Mouse (Mus musculus): ENCODE results near the gene Cherp. TPM values are rescaled to one million over a fixed set of nuclear protein-coding genes. Genes with fewer than 3 reads are reported as not detected.

Gene Cherp
- total and polyA plus RNA-seq, 2 experiments = 5.3 to 22.7 TPM

- peaks cover 37% of the 10 kb centered on the region for H3K36me3 ChIP-seq (ENCODE audit: control insufficient read depth, insufficient read depth, low read length)
- no peak overlapping the region for H3K4me3 ChIP-seq (ENCODE audit: insufficient read depth, low read depth, low read length)
- H3K27ac ChIP-seq (replicated peaks; ENCODE audit: insufficient read depth, low read depth, low read length) = no peak overlapping the region
- H3K27me3 ChIP-seq (ENCODE audit: control insufficient read depth, insufficient read depth, low read length) = no peaks in the 10 kb centered on the region
- no peak for TF ChIP-seq POLR2A (IDR thresholded peaks at IDR 0.05; ENCODE audit: extremely low read depth, insufficient read depth, low read length)
- TF ChIP-seq CTCF (IDR thresholded peaks at IDR 0.05; ENCODE audit: low read depth, low read length) = no peak
- no peak for DNase-seq (ENCODE audit: extremely low read depth, low read depth, low spot score)
- H3K9ac ChIP-seq (ENCODE audit: low read depth, low read length) = no peak overlapping the region
- no peaks in the 10 kb centered on the region for H3K79me2 ChIP-seq (ENCODE audit: control insufficient read depth, insufficient read depth, low read length)
- 97% methylated on average over 10 of the region's 10 CpGs for whole genome bisulfite sequencing
- H3K4me1 ChIP-seq (ENCODE audit: control insufficient read depth, insufficient read depth, low read length) = peaks cover 6% of the 10 kb centered on the region
Observed at GRCm38 (mm10) chr8:72464211-72464610, 10.8 kb downstream of the Cherp start.

- Histone ChIP-seq H3K4me3 (ENCODE audit: insufficient read depth, low read depth, low read length) (no peak overlapping the region), H3K36me3 (ENCODE audit: control insufficient read depth, insufficient read depth, low read length) (peaks cover 14% of the 10 kb centered on the region; the same call in 1 of the 2 replicates), H3K79me2 (ENCODE audit: control insufficient read depth, insufficient read depth, low read length) (no peaks in the 10 kb centered on the region), H3K27ac (replicated peaks; ENCODE audit: insufficient read depth, low read depth, low read length) (no peak overlapping the region), H3K4me1 (ENCODE audit: control insufficient read depth, insufficient read depth, low read length) (no peaks in the 10 kb centered on the region), H3K27me3 (ENCODE audit: control insufficient read depth, insufficient read depth, low read length) (no peaks in the 10 kb centered on the region), H3K9ac (ENCODE audit: low read depth, low read length) (no peak overlapping the region)
- no peak for TF ChIP-seq POLR2A (IDR thresholded peaks at IDR 0.05; ENCODE audit: extremely low read depth, insufficient read depth, low read length)
- no peak for TF ChIP-seq CTCF (IDR thresholded peaks at IDR 0.05; ENCODE audit: low read depth, low read length)
- 91% methylated on average over 4 of the region's 4 CpGs for WGBS
- DNase-seq (ENCODE audit: extremely low read depth, low read depth, low spot score) = no peak
Observed at GRCm38 (mm10) chr8:72459881-72460533, 15.0 kb downstream of the Cherp start.

GRCm38 (mm10) chr8:72458457-72458856 is 16.6 kb downstream of the Cherp start:
- H3K79me2 ChIP-seq (ENCODE audit: control insufficient read depth, insufficient read depth, low read length) = no peaks in the 10 kb centered on the region
- H3K27me3 ChIP-seq (ENCODE audit: control insufficient read depth, insufficient read depth, low read length) = no peaks in the 10 kb centered on the region
- no peak overlapping the region for H3K9ac ChIP-seq (ENCODE audit: low read depth, low read length)
- no peak for DNase-seq (ENCODE audit: extremely low read depth, low read depth, low spot score)
- WGBS = 90% methylated on average over 6 of the region's 6 CpGs
- H3K36me3 ChIP-seq (ENCODE audit: control insufficient read depth, insufficient read depth, low read length) = peaks cover 17% of the 10 kb centered on the region; the same call in 1 of the 2 replicates
- H3K27ac ChIP-seq (replicated peaks; ENCODE audit: insufficient read depth, low read depth, low read length) = no peak overlapping the region
- TF ChIP-seq POLR2A (IDR thresholded peaks at IDR 0.05; ENCODE audit: extremely low read depth, insufficient read depth, low read length) (no peak), CTCF (IDR thresholded peaks at IDR 0.05; ENCODE audit: low read depth, low read length) (no peak)
- H3K4me1 ChIP-seq (ENCODE audit: control insufficient read depth, insufficient read depth, low read length) = no peaks in the 10 kb centered on the region
- H3K4me3 ChIP-seq (ENCODE audit: insufficient read depth, low read depth, low read length) = no peak overlapping the region

- DNase-seq (ENCODE audit: extremely low read depth, low read depth, low spot score) = no peak
- H3K4me3 ChIP-seq (ENCODE audit: insufficient read depth, low read depth, low read length) = no peak overlapping the region
- H3K36me3 ChIP-seq (ENCODE audit: control insufficient read depth, insufficient read depth, low read length) = peaks cover 18% of the 10 kb centered on the region; the same call in 1 of the 2 replicates
- WGBS = 96% methylated on average over 3 of the region's 3 CpGs
- no peak overlapping the region for H3K9ac ChIP-seq (ENCODE audit: low read depth, low read length)
- no peaks in the 10 kb centered on the region for H3K27me3 ChIP-seq (ENCODE audit: control insufficient read depth, insufficient read depth, low read length)
- H3K4me1 ChIP-seq (ENCODE audit: control insufficient read depth, insufficient read depth, low read length) = no peaks in the 10 kb centered on the region
- no peaks in the 10 kb centered on the region for H3K79me2 ChIP-seq (ENCODE audit: control insufficient read depth, insufficient read depth, low read length)
- H3K27ac ChIP-seq (replicated peaks; ENCODE audit: insufficient read depth, low read depth, low read length) = no peak overlapping the region
- no peak for TF ChIP-seq CTCF (IDR thresholded peaks at IDR 0.05; ENCODE audit: low read depth, low read length)
- TF ChIP-seq POLR2A (IDR thresholded peaks at IDR 0.05; ENCODE audit: extremely low read depth, insufficient read depth, low read length) = no peak
Observed at GRCm38 (mm10) chr8:72457806-72458205, 17.2 kb downstream of the Cherp start.

- TF ChIP-seq CTCF (IDR thresholded peaks at IDR 0.05; ENCODE audit: low read depth, low read length) (no peak), POLR2A (IDR thresholded peaks at IDR 0.05; ENCODE audit: extremely low read depth, insufficient read depth, low read length) (no peak)
- H3K79me2 ChIP-seq (ENCODE audit: control insufficient read depth, insufficient read depth, low read length) = no peaks in the 10 kb centered on the region
- peaks cover 13% of the 10 kb centered on the region; the same call in 1 of the 2 replicates for H3K36me3 ChIP-seq (ENCODE audit: control insufficient read depth, insufficient read depth, low read length)
- no peaks in the 10 kb centered on the region for H3K4me1 ChIP-seq (ENCODE audit: control insufficient read depth, insufficient read depth, low read length)
- no peak for DNase-seq (ENCODE audit: extremely low read depth, low read depth, low spot score)
- H3K27ac ChIP-seq (replicated peaks; ENCODE audit: insufficient read depth, low read depth, low read length) = no peak overlapping the region
- no peak overlapping the region for H3K9ac ChIP-seq (ENCODE audit: low read depth, low read length)
- H3K27me3 ChIP-seq (ENCODE audit: control insufficient read depth, insufficient read depth, low read length) = no peaks in the 10 kb centered on the region
- H3K4me3 ChIP-seq (ENCODE audit: insufficient read depth, low read depth, low read length) = no peak overlapping the region
- WGBS = 90% methylated on average over 4 of the region's 4 CpGs
Observed at GRCm38 (mm10) chr8:72455317-72455716, 19.7 kb downstream of the Cherp start.

GRCm38 (mm10) chr8:72453904-72454303 is 21.1 kb downstream of the Cherp start:
- Histone ChIP-seq H3K27me3 (ENCODE audit: control insufficient read depth, insufficient read depth, low read length) (no peaks in the 10 kb centered on the region), H3K36me3 (ENCODE audit: control insufficient read depth, insufficient read depth, low read length) (peaks cover 13% of the 10 kb centered on the region; the same call in 1 of the 2 replicates), H3K27ac (replicated peaks; ENCODE audit: insufficient read depth, low read depth, low read length) (no peak overlapping the region), H3K79me2 (ENCODE audit: control insufficient read depth, insufficient read depth, low read length) (no peaks in the 10 kb centered on the region), H3K9ac (ENCODE audit: low read depth, low read length) (no peak overlapping the region), H3K4me3 (ENCODE audit: insufficient read depth, low read depth, low read length) (no peak overlapping the region), H3K4me1 (ENCODE audit: control insufficient read depth, insufficient read depth, low read length) (no peaks in the 10 kb centered on the region)
- WGBS = 97% methylated on average over 2 of the region's 2 CpGs
- no peak for TF ChIP-seq POLR2A (IDR thresholded peaks at IDR 0.05; ENCODE audit: extremely low read depth, insufficient read depth, low read length)
- no peak for TF ChIP-seq CTCF (IDR thresholded peaks at IDR 0.05; ENCODE audit: low read depth, low read length)
- no peak for DNase-seq (ENCODE audit: extremely low read depth, low read depth, low spot score)

All from liver, adult 2 months (tissue).